Mouse (Mus musculus) mouse trophoblast stem cell (cell line): ENCODE measurements around the gene Adh5.

ENCODE experiments used
- in situ Hi-C, 2 experiments: fragments of 300-500 bp; cut with MseI, MboI; formaldehyde crosslinking; loops; 2 replicates in 1 of 2; 3 replicates in 1 of 2; pipeline ENCODE4 v1.15.1; 2025

Gene Adh5

GRCm38 (mm10) chr3:138442612-138443464, at the start of gene Adh5:
TSS of gene Adh5 (plus strand) at chr3:138443093.
- in situ Hi-C loops: no loop called here

- in situ Hi-C loops: loop anchor here (10.0 kb wide), 2 partner anchors 180 to 210 kb away; partner anchors contain the start of gene 4930579F01Rik (in 1 of the 2)
These were observed 38.0 kb upstream of the Adh5 start for GRCm38 (mm10) chr3:138404872-138405271.

DNA sequence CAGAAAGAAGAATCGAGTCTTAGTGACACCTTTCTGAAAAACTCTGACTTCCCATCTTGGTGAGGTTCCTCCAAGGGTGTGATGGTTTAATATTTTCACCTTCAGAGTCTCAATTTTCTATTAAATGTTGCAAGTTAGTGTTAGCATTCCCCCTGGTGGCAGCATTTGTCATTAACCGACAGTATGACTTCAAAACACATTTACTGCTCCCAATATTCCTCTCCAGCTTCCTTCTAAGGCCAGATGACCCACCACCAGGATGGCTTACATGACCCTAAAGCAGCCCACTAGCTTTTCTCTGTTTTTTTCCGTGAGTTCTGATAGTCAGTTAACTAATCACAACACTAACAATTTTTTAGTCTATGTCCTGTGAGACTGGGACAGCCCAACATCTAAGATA, 37.6 kb upstream of the Adh5 start:
- in situ Hi-C loops: loop anchor here (10.0 kb wide), 2 partner anchors 181 to 211 kb away; partner anchors contain the start of gene 4930579F01Rik (in 1 of the 2)

GRCm38 (mm10) chr3:138405840-138406239, 37.1 kb upstream of the Adh5 start:
- in situ Hi-C loops: loop anchor here (10.0 kb wide), 2 partner anchors 181 to 211 kb away; partner anchors contain the start of gene 4930579F01Rik (in 1 of the 2)

DNA sequence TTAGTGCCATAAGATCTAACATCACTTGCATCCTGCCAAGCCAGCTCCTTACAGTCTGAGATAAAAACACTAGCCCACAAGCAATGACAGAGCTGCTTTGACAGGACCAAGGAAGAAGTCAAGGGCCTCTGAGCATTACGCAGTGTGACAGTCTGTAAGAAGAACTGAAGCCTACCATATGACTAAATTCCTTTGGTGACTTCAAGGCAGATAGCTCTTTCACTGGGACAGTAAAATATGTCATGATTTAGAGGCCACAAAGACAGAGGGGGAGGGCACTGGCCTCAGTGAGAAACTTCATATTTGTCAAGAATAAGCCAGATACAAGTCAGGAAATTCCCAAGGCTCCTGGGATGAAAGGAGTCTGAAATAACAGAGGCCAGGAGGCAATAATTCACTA, 35.0 kb upstream of the Adh5 start:
- in situ Hi-C loops: loop anchor here (10.0 kb wide), 2 partner anchors 183 to 213 kb away; partner anchors contain the start of gene 4930579F01Rik (in 1 of the 2)

DNA sequence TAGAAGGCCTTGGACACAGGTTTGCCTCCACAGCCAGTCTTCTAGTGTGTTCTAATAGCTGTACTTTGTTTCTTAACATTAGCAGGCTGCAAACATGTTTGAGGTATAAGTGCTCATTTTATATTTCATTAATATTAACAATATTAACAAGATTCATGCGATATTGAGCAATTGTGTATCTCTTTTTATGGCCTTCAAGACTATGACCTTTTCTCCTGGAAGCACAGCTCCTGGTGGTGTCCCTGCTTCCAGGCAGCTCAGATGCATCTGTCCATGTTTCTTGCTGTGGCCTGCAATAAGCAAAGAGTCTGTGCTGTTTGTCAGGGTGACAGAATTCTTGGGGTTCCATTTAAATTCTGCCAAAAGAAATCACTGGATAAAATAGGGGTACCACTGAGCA, 33.3 kb upstream of the Adh5 start:
- in situ Hi-C loops: loop anchor here (10.0 kb wide), 2 partner anchors 185 to 215 kb away; partner anchors contain the start of gene 4930579F01Rik (in 1 of the 2)

DNA sequence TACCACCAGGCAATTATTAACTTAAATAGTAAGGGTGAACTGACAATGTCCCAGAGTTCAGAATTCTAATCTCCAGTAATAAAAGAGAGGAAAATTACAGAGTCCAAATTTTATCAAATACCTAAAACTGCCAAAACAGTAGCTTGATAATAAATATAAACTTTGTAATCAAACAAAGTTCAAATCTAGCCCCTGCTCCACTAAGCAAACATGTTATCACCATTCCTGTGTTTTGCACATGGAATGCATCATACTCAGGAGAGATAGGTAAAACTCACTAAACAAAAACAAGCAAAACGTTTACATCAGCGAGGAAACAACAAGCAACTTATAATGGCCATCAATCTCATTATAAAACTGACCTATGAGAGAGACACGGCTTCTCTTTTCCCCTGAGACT, 32.7 kb upstream of the Adh5 start:
- in situ Hi-C loops: loop anchor here in 1 of 2 experiments (10.0 kb wide), 1 partner anchor 215 kb away; the partner anchor contains the start of gene 4930579F01Rik

- in situ Hi-C loops: loop anchor here in 1 of 2 experiments (10.0 kb wide), 1 partner anchor 220 kb away; the partner anchor contains the start of gene 4930579F01Rik
These were observed 27.7 kb upstream of the Adh5 start, which contains the start of gene Adh4 for GRCm38 (mm10) chr3:138415121-138415690. TSS of gene Adh4 (plus strand) at chr3:138415466.

- in situ Hi-C loops: loop anchor here in 1 of 2 experiments (10.0 kb wide), 1 partner anchor 225 kb away; the partner anchor contains the start of gene 4930579F01Rik
These were observed 23.5 kb upstream of the Adh5 start for GRCm38 (mm10) chr3:138419369-138419768.

DNA sequence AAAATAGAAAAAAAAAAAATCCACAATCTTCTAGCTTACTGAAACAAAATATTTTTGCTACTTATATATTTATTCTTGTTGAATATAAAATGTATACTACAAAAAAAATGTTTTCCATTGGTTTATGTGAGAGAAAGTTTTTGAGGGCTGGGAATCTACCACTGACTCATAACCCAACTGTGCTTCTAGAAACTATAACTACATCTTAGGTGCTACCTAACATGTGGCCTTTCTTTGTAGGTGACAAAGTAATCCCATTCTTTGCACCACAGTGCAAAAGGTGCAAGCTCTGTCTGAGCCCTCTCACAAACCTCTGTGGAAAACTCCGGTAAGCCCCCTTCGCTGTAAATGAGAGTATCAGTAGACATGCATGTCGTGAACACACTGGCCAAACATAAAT, 22.5 kb upstream of the Adh5 start:
- in situ Hi-C loops: no loop called here

DNA sequence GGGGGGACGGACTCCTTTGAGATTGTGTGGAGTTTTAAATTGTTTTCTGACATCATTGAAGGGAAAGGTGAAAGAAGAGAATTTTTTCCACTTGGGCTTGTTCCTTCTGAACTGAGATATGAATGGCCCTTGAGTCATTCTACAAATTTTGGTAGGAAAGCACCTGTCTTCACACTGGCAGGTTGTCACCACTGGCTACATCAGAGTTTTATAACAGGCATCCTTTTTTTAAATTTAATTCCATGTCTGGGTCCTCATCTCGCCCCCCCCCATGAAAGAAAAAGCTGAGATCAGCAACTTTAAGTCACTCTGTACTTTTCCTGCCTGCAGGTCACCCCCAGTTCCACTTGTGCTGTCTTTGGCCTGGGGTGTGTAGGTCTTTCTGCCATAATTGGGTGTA, 19.2 kb upstream of the Adh5 start:
- in situ Hi-C loops: no loop called here

DNA sequence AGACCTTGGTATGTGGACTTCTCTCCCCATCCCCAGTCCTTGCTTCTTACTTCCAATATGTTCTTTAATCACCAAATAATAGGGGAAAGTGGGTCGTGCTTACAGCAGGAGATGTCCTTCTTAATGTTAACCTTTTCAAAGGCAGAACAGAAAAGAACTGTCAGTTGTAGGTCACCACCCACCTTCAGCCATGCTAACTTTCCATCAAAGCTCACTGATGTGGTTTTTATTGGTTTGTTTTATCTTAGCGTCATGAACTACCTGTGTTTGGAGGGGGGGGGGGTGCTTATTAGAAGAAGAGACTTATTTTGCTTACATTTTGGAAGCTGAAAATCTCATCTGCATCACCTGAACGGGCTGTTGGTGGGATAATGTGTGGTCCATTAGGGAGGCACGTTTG, 18.6 kb upstream of the Adh5 start:
- in situ Hi-C loops: no loop called here

DNA sequence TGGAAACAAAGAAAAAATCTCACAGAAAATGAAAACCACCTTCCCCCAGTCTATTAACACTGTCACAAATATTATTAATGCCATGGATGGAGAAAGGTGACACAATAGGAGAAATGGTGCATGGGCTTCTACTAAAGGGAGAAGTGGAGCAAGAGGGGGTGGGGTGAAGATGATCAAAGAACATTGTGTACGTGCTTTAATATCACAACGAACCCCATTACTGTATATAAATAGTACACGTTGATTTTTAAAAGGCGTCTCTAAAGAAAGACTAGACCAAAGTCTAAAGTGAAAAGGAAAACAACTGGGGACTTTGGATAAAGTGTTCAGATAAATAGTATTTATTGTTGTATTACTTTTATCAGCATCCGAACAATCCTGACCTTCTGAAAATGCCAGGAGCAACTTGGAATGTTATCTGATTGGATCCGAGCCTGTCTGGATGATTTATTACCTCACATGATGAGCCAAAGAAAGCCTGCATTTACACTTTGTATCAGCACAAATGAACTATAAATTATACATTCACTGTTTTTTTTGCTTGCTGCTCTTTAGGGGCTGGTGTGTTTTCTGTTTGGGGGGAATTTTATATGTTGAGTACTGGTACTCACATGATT, 12.4 kb upstream of the Adh5 start:
- in situ Hi-C loops: loop anchor here in 1 of 2 experiments (10.0 kb wide), 1 partner anchor 236 kb away; the partner anchor contains the start of gene 4930579F01Rik

- in situ Hi-C loops: loop anchor here in 1 of 2 experiments (10.0 kb wide), 1 partner anchor 237 kb away; the partner anchor contains the start of gene 4930579F01Rik
These were observed 11.1 kb upstream of the Adh5 start for GRCm38 (mm10) chr3:138431835-138432234.

DNA sequence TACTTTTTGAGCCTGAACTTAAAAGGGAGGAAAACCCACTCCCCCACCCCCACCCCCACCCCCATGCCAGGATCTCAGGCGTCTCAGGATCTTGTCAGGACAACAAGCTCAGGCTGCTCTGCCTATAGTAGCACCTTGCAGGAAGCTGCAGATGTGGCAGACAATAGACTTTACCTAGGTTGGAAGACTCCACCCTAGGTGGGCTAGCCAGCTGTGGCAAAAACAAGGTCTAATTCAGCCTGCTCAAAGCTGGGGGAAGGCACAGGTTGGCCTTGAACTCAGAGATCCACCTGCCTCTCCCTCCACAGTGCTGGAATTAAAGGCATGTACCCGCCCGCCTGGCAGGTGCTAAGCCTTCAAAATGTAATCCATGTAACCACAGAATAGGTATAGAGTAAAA, 4.2 kb upstream of the Adh5 start:
- in situ Hi-C loops: loop anchor here in 1 of 2 experiments (10.0 kb wide), 1 partner anchor 244 kb away; the partner anchor contains the start of gene 4930579F01Rik

- in situ Hi-C loops: no loop called here
These were observed 690 bp upstream of the Adh5 start for GRCm38 (mm10) chr3:138442203-138442602.

DNA sequence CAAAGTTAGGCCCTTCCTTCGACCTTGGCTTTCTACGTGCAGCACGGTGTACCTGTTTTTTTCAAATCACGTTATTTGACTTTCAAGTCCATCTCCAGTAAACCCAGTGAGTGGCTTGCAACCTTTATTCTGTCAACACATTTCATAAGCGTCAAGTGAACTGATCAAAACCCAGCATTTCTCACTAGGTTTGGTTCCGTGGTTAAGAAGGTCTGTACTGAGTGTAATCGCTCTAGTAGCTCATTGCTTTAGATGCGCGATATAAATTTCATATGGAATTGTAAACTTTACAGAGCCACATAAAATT, 525 bp downstream of the Adh5 start:
- in situ Hi-C loops: no loop called here

GRCm38 (mm10) chr3:138448077-138448860, 5.4 kb downstream of the Adh5 start:
- in situ Hi-C loops: no loop called here

DNA sequence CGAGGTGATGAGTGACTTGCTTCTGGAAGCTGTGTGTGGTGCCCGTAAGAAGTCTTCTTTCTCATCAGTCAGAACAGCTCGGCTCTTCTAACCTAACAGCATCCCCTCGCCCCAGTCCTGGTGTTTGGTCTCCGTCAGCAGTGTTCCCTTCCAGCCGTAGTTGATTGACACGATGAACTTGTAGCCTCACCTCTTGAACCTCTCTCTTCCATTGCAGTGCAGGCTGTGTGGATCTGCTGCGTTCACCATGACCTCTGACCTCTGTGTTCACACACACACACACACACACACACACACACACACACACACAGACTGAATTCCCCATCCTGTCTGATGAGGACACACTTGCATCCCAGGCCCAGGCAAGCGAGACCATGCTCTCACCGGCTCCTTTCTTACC, 9.3 kb downstream of the Adh5 start:
- in situ Hi-C loops: no loop called here

GRCm38 (mm10) chr3:138454234-138454633, 11.3 kb downstream of the Adh5 start:
- in situ Hi-C loops: no loop called here
